7 mouse cellular contexts compared by ENCODE assay signal in genomic region chr8:119297752-119298151, GRCm38 (mm10). TPM values are rescaled to one million over a fixed set of nuclear protein-coding genes. Genes with fewer than 3 reads are reported as not detected.
DNase-seq lines count a peak whose midpoint lies in the region; ATAC-seq lines count a peak whose summit lies in the region.
"Not testable (repeated sequence)": the region's sequence is repeated elsewhere in the genome, so short reads cannot be mapped to it uniquely, and the experiment has no call there.

No protein-coding gene starts in this region.

- H3K4me3 ChIP-seq in forebrain, embryonic 14.5 days (ENCODE audit: low read depth, low read length) = not testable (repeated sequence)

- H3K27me3 ChIP-seq in forebrain, embryonic 14.5 days (replicated peaks; ENCODE audit: control insufficient read depth, insufficient read depth, low read length) = not testable (repeated sequence)

- not testable (repeated sequence) for H3K36me3 ChIP-seq in forebrain, embryonic 14.5 days (ENCODE audit: control insufficient read depth, insufficient read depth, low read length)

- not testable (repeated sequence) for ATAC-seq in forebrain, embryonic 14.5 days
- ATAC-seq in megakaryocyte, adult 5-6 weeks (ENCODE audit: poor library complexity, severe bottlenecking) = peak; percentile 59; the same call in 1 of the 2 replicates

- 27% methylated on average over 3 of the region's 3 CpGs for WGBS in forebrain, embryonic 14.5 days

- not testable (repeated sequence) for H3K4me1 ChIP-seq in forebrain, embryonic 14.5 days (ENCODE audit: control insufficient read depth, insufficient read depth, low read length)

- peak; percentile 61 for DNase-seq in R1 (ENCODE audit: low read depth, low spot score)
- peak; percentile 21 for DNase-seq in cerebellum, adult 11-12 months
- peak; percentile 46 for DNase-seq in forebrain, embryonic 14.5 days (ENCODE audit: low spot score)
- peak; percentile 59 for DNase-seq in induced T-regulatory cell, adult 2 months (ENCODE audit: low read depth)
- DNase-seq in left cerebral cortex, adult 18-20 months (ENCODE audit: low spot score in 2 of 2) = peak; percentile 44 to 47
- peak; percentile 54 to 59 for DNase-seq in right cerebral cortex, adult 2 months (ENCODE audit: low spot score in 2 of 2)

- H3K9ac ChIP-seq in forebrain, embryonic 14.5 days (ENCODE audit: low read length) = not testable (repeated sequence)

- not testable (repeated sequence) for H3K9me3 ChIP-seq in forebrain, embryonic 14.5 days (replicated peaks; ENCODE audit: control insufficient read depth, low read length)

- not testable (repeated sequence) for H3K4me2 ChIP-seq in forebrain, embryonic 14.5 days (ENCODE audit: low read length)

- H3K27ac ChIP-seq in forebrain, embryonic 14.5 days (ENCODE audit: low read depth, low read length) = not testable (repeated sequence)

RNA-seq across cellular contexts. Expression of gene Hsbp1, which starts 46.5 kb away (rescaled TPM):
- polyA plus RNA-seq in forebrain, embryonic 14.5 days (2014; fragmentation: Nextera tagmentation; extraction: Ambion mirVana) = 593 and 648 TPM in 2 replicates
- 100 to 1,000 TPM; 325 TPM for total RNA-seq in left cerebral cortex, adult 18-20 months (2021)
- 124 TPM in 2 replicates for total RNA-seq in megakaryocyte, adult 5-6 weeks (2015)
- total RNA-seq in megakaryocyte, adult 5-6 weeks (2017) = 72.7 and 79.8 TPM in 2 replicates
